Mouse (Mus musculus) brown adipose tissue, adult 24 weeks (tissue): ENCODE results near the gene Olfr160. TPM values are rescaled to one million over a fixed set of nuclear protein-coding genes. Genes with fewer than 3 reads are reported as not detected.

Experiments used
- H3K27ac ChIP-seq: fragments of 200-500 bp; replicated peaks from 2 replicates; pipeline ENCODE4 v1.5.1; 2012; ENCODE audit warnings: low read depth, mild to moderate bottlenecking, low read length
- H3K4me1 ChIP-seq: fragments of 200-500 bp; 2 replicates; pipeline ENCODE4 v1.6.1; 2012; ENCODE audit warnings: low read length, mixed read lengths; ENCODE audit not compliant: control insufficient read depth, insufficient read depth, insufficient read length
- H3K4me3 ChIP-seq: fragments of 200-500 bp; 2 replicates; pipeline ENCODE4 v1.5.1; 2012; ENCODE audit warnings: low read depth, mild to moderate bottlenecking, low read length, moderate library complexity; ENCODE audit not compliant: insufficient read depth
- polyA plus RNA-seq: library from polyadenylated mRNA; stranded (reverse); fragments of >200 nt; gene quantifications from 2 replicates; pipeline ENCODE4 v1.2.4, GENCODE M21; 2012; ENCODE audit not compliant: missing spikeins, insufficient read depth, insufficient read length

Olfr160 gene
- polyA plus RNA-seq, 1 experiment, result not detected

DNA sequence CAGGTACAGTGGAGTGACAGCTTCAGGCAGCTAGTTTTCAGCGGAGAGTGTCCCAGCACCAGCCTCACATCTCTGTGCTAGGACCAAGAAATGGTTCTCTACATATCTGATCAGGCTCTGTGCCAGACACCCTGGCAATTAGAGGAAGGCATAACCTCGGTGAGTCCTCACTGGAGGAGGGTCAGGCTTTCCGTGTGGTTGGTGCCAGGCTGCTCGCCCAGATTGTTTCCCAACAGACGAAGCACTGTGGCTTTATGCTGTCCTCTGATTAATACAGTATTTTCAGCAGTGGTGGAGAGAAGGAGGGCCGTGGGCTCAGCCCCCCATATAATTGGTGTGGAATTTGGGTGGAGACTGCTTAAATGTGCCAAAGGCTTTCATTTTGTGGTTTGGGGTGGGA lies 46.9 kb downstream of the Olfr160 start, which contains the start of gene Panx3:
Panx3 (minus strand) TSS at position 121 of the 400 bp plus-strand sequence.
- H3K27ac ChIP-seq, result no peak within 1 kb of the TSS
- H3K4me3 ChIP-seq, result no peak within 1 kb of the TSS
- H3K4me1 ChIP-seq, result no peaks in the 10 kb centered on the region

DNA sequence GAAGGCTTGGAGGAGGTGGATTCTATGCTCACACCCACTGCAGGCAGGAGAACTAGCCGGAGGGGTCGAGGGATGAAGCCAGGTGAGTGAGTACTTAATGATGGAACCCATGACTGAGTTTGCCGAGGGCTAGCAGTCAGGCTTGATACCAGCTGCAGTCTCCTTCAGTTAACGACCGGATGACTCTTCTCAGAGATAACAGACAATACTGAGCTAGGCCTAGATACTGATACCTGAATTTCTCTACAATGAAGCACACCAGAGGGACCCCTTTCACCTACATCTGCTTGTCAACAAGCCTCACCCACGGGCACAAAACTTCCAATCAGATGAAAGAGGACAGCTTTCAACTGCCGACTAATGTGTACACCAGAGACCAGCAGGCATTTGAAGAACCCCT lies 50.0 kb downstream of the Olfr160 start:
- no peak overlapping the region for H3K27ac ChIP-seq

DNA sequence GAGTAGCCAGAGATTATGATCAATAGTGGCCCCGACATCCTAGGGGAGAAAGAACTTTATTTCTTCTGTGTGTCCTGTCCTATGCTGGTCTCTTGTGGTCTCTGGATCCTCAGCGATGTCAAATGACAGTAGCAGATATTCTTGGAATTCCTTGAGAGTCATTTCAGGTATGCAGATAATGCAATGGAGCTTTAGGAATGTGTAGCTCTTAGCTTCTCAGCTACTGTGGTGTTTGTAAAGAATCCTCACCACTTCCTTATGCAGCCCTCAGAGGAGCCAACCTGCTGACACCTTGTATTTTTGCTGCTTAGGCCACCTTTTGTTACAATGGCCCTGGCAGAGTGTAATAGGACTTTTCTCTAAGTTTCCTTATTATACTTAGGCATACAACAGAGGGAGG lies 51.4 kb downstream of the Olfr160 start:
- H3K4me3 ChIP-seq, result no peak overlapping the region
- no peaks in the 10 kb centered on the region for H3K4me1 ChIP-seq
- no peak overlapping the region for H3K27ac ChIP-seq

More for the DNA sequence above, 50.0 kb downstream of the Olfr160 start:
- Histone ChIP-seq H3K4me3 (no peak overlapping the region), H3K4me1 (no peaks in the 10 kb centered on the region)

DNA sequence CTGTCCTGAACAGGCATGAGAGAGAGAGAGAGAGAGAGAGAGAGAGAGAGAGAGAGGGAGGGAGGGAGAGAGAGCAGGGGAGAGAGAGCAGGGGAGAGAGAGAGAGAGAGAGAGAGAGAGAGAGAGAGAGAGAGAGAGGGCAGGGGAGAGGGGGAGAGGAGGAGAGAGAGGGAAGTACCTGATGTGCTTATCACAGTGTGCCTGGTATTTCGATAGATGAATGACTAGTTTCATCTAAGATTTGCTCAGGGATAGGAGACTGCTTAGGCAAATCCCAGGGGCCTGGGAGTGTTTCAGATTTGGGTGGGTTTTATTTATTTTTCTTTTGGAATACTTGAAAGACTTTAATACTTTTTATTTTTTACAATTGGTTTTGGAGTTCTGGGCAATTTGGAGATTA lies 52.8 kb downstream of the Olfr160 start:
- Histone ChIP-seq H3K4me3 (no peak overlapping the region), H3K27ac (no peak overlapping the region), H3K4me1 (no peaks in the 10 kb centered on the region)

DNA sequence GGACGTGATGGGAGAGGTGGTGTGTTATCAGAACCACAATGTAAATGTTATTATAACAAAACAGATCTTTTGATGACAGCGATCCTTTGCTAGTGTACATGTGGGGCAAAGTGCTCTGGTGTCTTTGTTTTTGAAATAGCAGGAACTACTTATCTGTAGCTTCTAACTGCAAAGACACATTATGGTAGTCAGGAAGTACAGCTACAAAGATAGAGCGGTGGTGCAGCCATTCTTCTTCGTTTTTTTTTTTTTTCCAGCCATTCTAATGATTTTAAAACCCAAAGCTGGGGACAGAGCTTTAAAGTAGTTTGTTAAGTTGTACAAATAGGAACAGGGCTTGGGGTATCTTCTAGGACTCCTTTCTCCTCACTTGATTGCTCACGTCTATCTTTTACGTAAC lies 56.6 kb downstream of the Olfr160 start:
- Histone ChIP-seq H3K27ac (no peak overlapping the region), H3K4me1 (no peaks in the 10 kb centered on the region), H3K4me3 (no peak overlapping the region)

Other genes with a start within 250 kb of the Olfr160 start
- gene Msantd2, start 226.9 kb downstream of the Olfr160 start, polyA plus RNA-seq, result 3.8 and 10.4 TPM in 2 replicates
- gene Esam, start 188.2 kb downstream of the Olfr160 start, polyA plus RNA-seq, result 15.0 and 29.4 TPM in 2 replicates
- gene Vsig2, start 177.0 kb downstream of the Olfr160 start, polyA plus RNA-seq, result 2.1 and 5.7 TPM in 2 replicates
- gene Nrgn, start 163.3 kb downstream of the Olfr160 start, polyA plus RNA-seq, result 4.5 TPM in 1 of 2 replicates, not detected in the other
- 11.7 and 12.1 TPM in 2 replicates for gene Siae, start 160.6 kb downstream of the Olfr160 start, polyA plus RNA-seq
- 13.3 and 14.2 TPM in 2 replicates for gene Spa17, start 102.5 kb downstream of the Olfr160 start, polyA plus RNA-seq
- gene Tbrg1, start 58.9 kb downstream of the Olfr160 start, polyA plus RNA-seq, result 15.1 and 15.6 TPM in 2 replicates
- not detected in 2 replicates for gene Panx3, start 47.0 kb downstream of the Olfr160 start, polyA plus RNA-seq
- not detected in 2 replicates for gene Olfr874, start 28.9 kb upstream of the Olfr160 start, polyA plus RNA-seq
- gene Olfr875, start 55.6 kb upstream of the Olfr160 start, polyA plus RNA-seq, result not detected in 2 replicates
- gene Olfr876, start 86.8 kb upstream of the Olfr160 start, polyA plus RNA-seq, result not detected in 2 replicates
- gene Olfr877, start 138.0 kb upstream of the Olfr160 start, polyA plus RNA-seq, result not detected in 2 replicates
- not detected in 2 replicates for gene Olfr145, start 180.5 kb upstream of the Olfr160 start, polyA plus RNA-seq
- not detected in 2 replicates for gene Olfr878, start 201.6 kb upstream of the Olfr160 start, polyA plus RNA-seq